Mouse (Mus musculus) midbrain, embryonic 12.5 days (tissue): ENCODE results near the gene Fam222b. TPM values are rescaled to one million over a fixed set of nuclear protein-coding genes. Genes with fewer than 3 reads are reported as not detected.
"Not testable (repeated sequence)": the region's sequence is repeated elsewhere in the genome, so short reads cannot be mapped to it uniquely, and the experiment has no call there.

Source experiments
- ATAC-seq: fragments of 200-750 bp; cut with Nextera tagmentation; 2 replicates; pipeline ENCODE4 v1.8.0; 2017; ENCODE audit warnings: low read depth, moderate TSS enrichment, moderate library complexity; ENCODE audit not compliant: low FRiP score
- H3K27ac ChIP-seq: fragments of 300-500 bp; sonication (generic); replicated peaks from 2 replicates; pipeline ENCODE4 v1.5.1; 2016; ENCODE audit warnings: mild to moderate bottlenecking
- H3K27me3 ChIP-seq: fragments of 300-500 bp; sonication (generic); 2 replicates; pipeline ENCODE4 v1.6.1; 2016; ENCODE audit warnings: mild to moderate bottlenecking
- H3K36me3 ChIP-seq: fragments of 300-500 bp; sonication (generic); 2 replicates; pipeline ENCODE4 v1.6.1; 2016
- H3K4me1 ChIP-seq: fragments of 300-500 bp; sonication (generic); 2 replicates; pipeline ENCODE4 v1.6.1; 2016
- H3K4me2 ChIP-seq: fragments of 300-500 bp; sonication (generic); replicated peaks from 2 replicates; pipeline ENCODE4 v1.6.1; 2016; ENCODE audit warnings: mild to moderate bottlenecking, moderate library complexity
- H3K4me3 ChIP-seq: fragments of 300-500 bp; sonication (generic); 2 replicates; pipeline ENCODE4 v1.5.1; 2016; ENCODE audit warnings: mild to moderate bottlenecking
- H3K9ac ChIP-seq: fragments of 300-500 bp; sonication (generic); replicated peaks from 2 replicates; pipeline ENCODE4 v1.6.1; 2016; ENCODE audit warnings: mild to moderate bottlenecking, moderate library complexity
- H3K9me3 ChIP-seq: fragments of 300-500 bp; sonication (generic); 2 replicates; pipeline ENCODE4 v1.6.1; 2016; ENCODE audit warnings: mild to moderate bottlenecking
- WGBS: fragments of 180-500 bp; shearing (Covaris S2); methylation state at CpG from one replicate; pipeline ENCODE4 v1.1.7; 2016; 5-methylcytosine and 5-hydroxymethylcytosine counted together
- polyA plus RNA-seq: library from polyadenylated mRNA; unstranded; fragments of >200 nt; fragmentation: Nextera tagmentation; extraction: Ambion mirVana; gene quantifications from 2 replicates; pipeline ENCODE4 v1.2.1, GENCODE M21; 2016

Fam222b gene
- polyA plus RNA-seq: 24.9 and 27.4 TPM in 2 replicates

DNA sequence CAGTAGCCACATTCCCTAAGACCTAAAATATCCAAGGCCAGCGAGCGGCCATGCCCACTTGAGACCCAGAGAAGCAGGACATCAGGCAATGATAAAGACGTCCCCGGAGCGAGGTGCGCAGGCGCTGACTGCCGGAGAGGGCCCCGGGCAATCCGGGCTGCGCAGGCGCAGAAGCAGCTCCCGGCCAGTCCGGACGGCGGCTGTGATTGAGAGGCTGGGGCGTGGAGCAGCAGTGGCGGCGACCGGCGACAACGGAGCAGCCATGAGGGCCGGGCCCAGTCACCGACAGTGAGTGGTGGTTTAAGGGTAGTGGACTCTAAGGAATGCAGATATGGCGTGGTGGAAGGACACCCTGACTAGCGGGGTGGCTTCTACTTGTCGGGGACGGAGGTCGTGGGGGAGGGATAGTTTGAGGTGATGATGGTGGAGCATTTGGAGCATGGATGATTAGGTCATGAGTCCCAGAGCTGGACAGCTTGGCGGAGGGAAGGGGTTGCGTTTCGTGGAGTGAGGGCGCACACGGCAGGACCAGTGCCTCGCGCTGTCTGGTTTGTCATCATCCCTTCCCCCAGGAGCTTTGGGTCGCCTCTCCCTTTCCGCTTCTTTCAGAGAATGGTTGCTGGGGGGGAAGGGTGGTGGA, at the start of gene Fam222b:
Fam222b (plus strand) TSS at position 157 of the 640 bp plus-strand sequence.
- Histone ChIP-seq H3K36me3 (no peaks in the 10 kb centered on the region), H3K27me3 (0 out of 2 replicates have a peak, but pooled peaks cover 3% of the 10 kb centered on the region), H3K4me3 (peak within 1 kb of the TSS; percentile 80), H3K4me1 (peaks cover 24% of the 10 kb centered on the region), H3K4me2 (peak within 1 kb of the TSS; percentile 86), H3K27ac (peak within 1 kb of the TSS; percentile 83), H3K9me3 (no peaks in the 10 kb centered on the region), H3K9ac (peak within 1 kb of the TSS; percentile 87)
- under 1% methylated on average over 38 of the region's 38 CpGs for WGBS
- peak; percentile 90 for ATAC-seq

DNA sequence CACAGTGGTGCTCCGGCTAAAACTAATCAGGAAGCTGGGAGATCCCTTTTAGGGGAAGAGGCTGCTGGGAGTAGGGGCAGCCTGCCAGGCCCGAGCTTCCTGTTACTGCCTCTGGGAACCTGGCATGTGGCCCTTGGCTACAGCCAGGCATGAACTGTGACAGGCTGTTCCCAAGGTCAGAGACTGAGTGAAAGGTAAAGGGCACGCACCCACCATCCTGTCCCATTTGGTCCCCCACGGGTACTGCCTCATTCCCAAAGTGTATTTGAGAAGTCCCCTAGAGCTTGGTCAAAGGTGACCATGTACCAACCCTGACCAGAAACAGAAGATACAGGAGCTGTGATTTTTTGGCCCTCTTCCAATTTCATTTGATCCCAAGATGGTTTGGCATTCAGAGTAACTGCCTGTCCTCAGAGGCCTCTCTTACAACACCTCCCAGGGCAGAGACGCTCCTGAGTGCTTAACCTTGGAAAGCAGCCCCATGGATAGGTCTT, 49.7 kb upstream of the Fam222b start:
- H3K9ac ChIP-seq: no peak overlapping the region
- no peaks in the 10 kb centered on the region for H3K9me3 ChIP-seq
- no peak for ATAC-seq
- H3K4me3 ChIP-seq: no peak overlapping the region
- no peaks in the 10 kb centered on the region for H3K27me3 ChIP-seq
- no peaks in the 10 kb centered on the region for H3K4me1 ChIP-seq
- WGBS: 90% methylated on average over 5 of the region's 5 CpGs
- H3K36me3 ChIP-seq: peaks cover 34% of the 10 kb centered on the region; the same call in 1 of the 2 replicates
- no peak overlapping the region for H3K27ac ChIP-seq
- no peak overlapping the region for H3K4me2 ChIP-seq

DNA sequence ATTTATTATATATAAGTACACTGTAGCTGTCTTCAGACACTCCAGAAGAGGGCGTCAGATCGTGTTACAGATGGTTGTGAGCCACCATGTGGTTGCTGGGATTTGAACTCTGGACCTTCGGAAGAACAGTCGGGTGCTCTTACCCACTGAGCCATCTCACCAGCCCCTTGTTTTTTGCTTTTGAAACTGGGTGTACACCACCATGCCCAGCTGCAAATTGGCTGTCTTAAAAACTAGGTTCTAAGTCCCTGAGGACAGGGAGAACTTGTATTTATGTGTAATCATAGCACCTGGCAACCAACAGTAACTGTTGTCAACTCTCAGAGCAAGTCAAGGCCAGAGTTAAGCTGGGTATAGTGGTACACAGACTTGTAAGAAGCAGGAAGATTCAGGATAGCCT, 45.8 kb upstream of the Fam222b start:
- not testable (repeated sequence) for H3K9ac ChIP-seq, H3K4me3 ChIP-seq, ATAC-seq, H3K9me3 ChIP-seq, H3K4me2 ChIP-seq, H3K27ac ChIP-seq, H3K27me3 ChIP-seq, H3K4me1 ChIP-seq
- peaks cover 31% of the 10 kb centered on the region for H3K36me3 ChIP-seq
- 94% methylated on average over 4 of the region's 4 CpGs for WGBS

DNA sequence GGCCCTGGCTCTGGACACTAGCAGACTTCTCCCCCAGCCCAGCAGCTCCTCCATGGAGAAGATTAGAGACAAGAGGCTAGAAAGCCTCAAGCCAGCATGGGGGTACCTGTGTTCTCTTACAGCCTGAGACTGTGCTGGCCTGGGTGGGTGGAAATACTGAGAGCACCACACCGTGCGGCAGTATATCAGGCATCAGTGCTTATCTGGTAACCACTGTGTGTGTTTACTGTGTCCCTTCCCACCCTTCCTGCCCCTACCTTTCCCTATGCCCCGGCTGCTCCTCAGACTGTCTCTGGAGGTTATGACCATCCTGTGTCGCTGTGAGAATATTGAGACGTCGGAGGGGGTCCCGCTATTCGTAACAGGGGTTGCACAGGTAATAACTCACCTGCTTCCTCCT, 41.4 kb upstream of the Fam222b start:
- Histone ChIP-seq H3K27ac (no peak overlapping the region), H3K4me1 (no peaks in the 10 kb centered on the region), H3K27me3 (no peaks in the 10 kb centered on the region), H3K4me3 (no peak overlapping the region), H3K36me3 (peaks cover 60% of the 10 kb centered on the region), H3K9ac (no peak overlapping the region), H3K4me2 (no peak overlapping the region), H3K9me3 (no peaks in the 10 kb centered on the region)
- no peak for ATAC-seq
- WGBS: 95% methylated on average over 8 of the region's 8 CpGs

DNA sequence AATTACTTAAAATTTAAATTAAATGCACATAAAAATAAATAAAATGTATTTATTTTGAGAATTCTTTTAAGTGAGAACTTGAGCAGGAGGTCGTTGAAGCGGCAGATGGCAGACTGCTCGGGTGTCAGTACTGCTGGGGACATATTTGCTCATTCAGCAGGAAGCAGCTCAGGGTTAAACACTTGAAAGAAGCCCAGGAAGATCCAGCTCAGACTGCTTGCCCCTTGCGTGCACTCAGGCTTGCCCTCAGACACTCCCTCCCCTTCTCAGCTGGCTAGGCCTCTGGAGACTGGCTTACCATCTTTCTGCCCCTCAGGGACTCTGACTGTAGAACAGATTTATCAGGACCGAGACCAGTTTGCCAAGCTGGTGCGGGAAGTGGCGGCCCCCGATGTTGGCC, 37.5 kb upstream of the Fam222b start:
- Histone ChIP-seq H3K9me3 (no peaks in the 10 kb centered on the region), H3K27ac (no peak overlapping the region), H3K4me2 (no peak overlapping the region), H3K36me3 (peaks cover 69% of the 10 kb centered on the region), H3K27me3 (no peaks in the 10 kb centered on the region), H3K4me1 (0 out of 2 replicates have a peak, but pooled peaks cover 2% of the 10 kb centered on the region), H3K9ac (no peak overlapping the region), H3K4me3 (no peak overlapping the region)
- WGBS: 76% methylated on average over 8 of the region's 8 CpGs
- no peak for ATAC-seq

DNA sequence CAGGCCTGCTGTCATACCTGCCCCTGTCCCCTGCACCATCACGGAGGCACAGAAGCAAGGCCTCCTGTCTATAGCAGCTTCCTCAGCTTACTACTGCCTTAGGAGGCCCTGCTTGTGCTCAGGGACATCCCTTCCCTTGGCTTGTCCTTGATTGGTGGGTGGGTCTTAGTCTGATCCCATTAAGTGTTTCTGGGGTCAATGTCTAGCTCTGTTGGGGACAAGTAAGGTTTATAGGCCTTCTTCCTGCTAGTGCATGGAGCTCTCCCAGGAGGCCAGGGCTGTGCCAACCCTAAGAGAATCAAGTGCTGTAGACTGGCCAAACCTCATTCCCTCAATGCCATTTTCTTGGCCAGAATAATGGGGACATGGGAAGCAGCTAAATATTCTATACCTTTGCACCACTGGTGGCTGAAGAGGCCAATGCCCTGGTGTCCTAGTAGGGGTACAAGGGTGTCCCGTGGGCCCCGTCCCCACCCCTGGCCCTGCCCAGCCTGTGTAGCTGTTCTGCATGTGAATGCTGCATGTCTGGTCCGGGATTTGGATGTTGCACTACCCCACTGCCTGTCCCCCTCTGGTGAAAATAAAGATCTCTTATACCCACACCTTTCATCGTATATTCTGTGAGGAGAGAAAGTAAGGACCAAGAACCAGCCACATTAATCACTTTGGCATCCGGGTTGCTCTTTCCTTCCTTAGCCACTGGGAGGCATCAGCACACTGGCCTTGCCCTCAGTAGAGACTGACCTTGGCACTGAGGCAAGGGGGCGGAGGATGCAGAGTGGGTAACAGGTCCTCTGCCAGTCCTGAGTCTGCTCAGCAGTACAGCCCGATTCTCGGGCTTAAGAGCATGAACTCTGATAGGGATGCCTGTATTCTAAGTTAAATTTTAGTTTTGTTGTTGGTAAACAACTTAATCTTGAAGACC, 34.4 kb upstream of the Fam222b start:
- ATAC-seq: no peak
- peaks cover 47% of the 10 kb centered on the region for H3K36me3 ChIP-seq
- no peaks in the 10 kb centered on the region for H3K9me3 ChIP-seq
- H3K27me3 ChIP-seq: no peaks in the 10 kb centered on the region
- no peak overlapping the region for H3K27ac ChIP-seq
- H3K9ac ChIP-seq: no peak overlapping the region
- 0 out of 2 replicates have a peak, but pooled peaks cover 4% of the 10 kb centered on the region for H3K4me1 ChIP-seq
- 65% methylated on average over 9 of the region's 9 CpGs for WGBS
- no peak overlapping the region for H3K4me3 ChIP-seq
- no peak overlapping the region for H3K4me2 ChIP-seq

DNA sequence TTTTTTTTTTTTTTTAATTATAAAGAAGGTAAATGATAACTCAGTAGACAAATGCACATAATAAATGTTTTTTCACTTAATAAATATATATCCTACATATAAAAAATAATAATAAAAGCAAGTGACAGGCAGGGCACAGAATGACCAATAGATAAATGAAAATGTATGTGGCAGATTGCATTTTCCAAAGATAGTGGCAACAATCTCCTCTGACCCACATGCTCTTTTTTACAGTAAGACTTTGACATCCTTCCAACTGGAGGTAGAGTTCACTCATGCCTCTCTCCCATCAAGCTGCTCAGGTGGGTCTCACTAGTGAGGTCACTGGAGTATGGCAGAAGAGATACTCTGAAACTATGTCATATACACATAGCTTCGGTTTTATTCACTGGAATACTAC, 31.9 kb upstream of the Fam222b start:
- Histone ChIP-seq H3K9me3 (no peaks in the 10 kb centered on the region), H3K27ac (no peak overlapping the region)
- WGBS: 84% methylated on average over 1 of the region's 1 CpGs

DNA sequence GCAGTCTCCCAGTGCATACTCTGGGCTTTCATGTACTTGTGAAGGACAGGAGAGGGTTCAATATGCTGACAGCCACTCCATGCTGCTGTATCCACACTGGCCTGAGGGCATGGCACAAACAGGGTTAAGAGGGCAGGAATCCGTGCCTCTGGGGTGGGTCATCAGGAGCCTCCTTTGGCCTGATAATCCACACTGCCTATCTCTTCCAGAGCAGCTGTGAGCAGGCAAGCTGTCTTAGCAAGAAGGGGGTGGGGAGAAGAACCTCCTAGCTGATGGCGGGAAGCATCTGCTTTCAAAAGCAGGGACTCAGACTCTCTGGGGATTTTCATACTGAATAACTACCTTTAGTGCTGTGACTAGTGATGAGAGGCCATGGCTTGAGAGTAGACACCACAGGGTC, 28.6 kb upstream of the Fam222b start:
- H3K9ac ChIP-seq: no peak overlapping the region
- 47% methylated on average over 2 of the region's 2 CpGs for WGBS
- ATAC-seq: no peak

More for the DNA sequence above, 31.9 kb upstream of the Fam222b start:
- no peaks in the 10 kb centered on the region for H3K27me3 ChIP-seq
- H3K9ac ChIP-seq: no peak overlapping the region
- H3K4me2 ChIP-seq: no peak overlapping the region
- H3K4me3 ChIP-seq: no peak overlapping the region
- no peak for ATAC-seq
- H3K36me3 ChIP-seq: peaks cover 26% of the 10 kb centered on the region
- H3K4me1 ChIP-seq: 0 out of 2 replicates have a peak, but pooled peaks cover 4% of the 10 kb centered on the region

DNA sequence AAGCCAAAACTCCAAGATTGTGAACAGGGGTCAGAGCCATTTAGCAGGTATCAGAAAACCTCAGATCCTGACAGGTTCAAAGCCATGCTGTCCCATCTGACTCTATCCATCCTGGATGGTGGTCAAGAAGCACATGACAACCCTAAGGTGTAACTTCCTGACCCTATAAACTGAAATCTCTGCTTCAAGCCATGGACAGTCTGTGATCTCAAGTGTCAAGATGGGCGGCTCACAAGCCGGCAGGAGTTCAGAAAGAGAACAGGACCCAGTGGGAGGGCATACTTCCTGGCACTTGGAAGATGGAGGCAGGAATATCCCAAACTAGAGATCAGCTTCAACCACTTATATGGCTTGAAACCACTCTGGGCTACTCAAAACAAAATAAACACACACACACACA, 27.8 kb upstream of the Fam222b start:
- Histone ChIP-seq H3K9me3 (no peaks in the 10 kb centered on the region), H3K27me3 (no peaks in the 10 kb centered on the region), H3K36me3 (peaks cover 3% of the 10 kb centered on the region; the same call in 1 of the 2 replicates), H3K4me3 (no peak overlapping the region), H3K4me2 (no peak overlapping the region), H3K27ac (no peak overlapping the region), H3K9ac (no peak overlapping the region), H3K4me1 (0 out of 2 replicates have a peak, but pooled peaks cover 4% of the 10 kb centered on the region)
- WGBS: 65% methylated on average over 2 of the region's 2 CpGs
- ATAC-seq: no peak

More for the DNA sequence above, 28.6 kb upstream of the Fam222b start:
- Histone ChIP-seq H3K27me3 (no peaks in the 10 kb centered on the region), H3K4me2 (no peak overlapping the region), H3K36me3 (no peaks in the 10 kb centered on the region), H3K9me3 (no peaks in the 10 kb centered on the region), H3K4me3 (no peak overlapping the region), H3K4me1 (0 out of 2 replicates have a peak, but pooled peaks cover 4% of the 10 kb centered on the region), H3K27ac (no peak overlapping the region)

DNA sequence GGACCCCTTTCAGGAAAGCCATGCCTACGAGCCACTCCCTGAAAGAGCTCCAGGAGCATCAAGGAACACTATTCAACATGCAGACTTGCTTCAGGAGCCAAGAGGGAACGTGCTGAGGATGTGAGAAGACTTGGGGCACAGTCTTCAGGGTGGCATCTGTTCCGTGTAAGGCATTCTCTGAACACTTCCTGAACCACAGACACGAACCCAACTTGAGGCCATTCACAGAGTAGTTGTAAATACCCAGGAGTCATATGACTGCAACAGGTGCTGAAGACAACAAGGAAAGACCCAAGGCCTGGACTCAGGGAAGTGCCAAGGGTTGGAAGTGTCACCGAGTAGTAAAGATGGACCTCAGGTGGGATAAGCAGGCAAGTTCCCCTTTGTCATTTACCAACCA, 26.9 kb upstream of the Fam222b start:
- H3K4me3 ChIP-seq: no peak overlapping the region
- peaks cover 11% of the 10 kb centered on the region; the same call in 1 of the 2 replicates for H3K36me3 ChIP-seq
- no peak for ATAC-seq
- no peak overlapping the region for H3K4me2 ChIP-seq
- WGBS: 79% methylated on average over 5 of the region's 5 CpGs
- H3K9ac ChIP-seq: no peak overlapping the region
- H3K4me1 ChIP-seq: no peaks in the 10 kb centered on the region
- no peaks in the 10 kb centered on the region for H3K9me3 ChIP-seq
- H3K27ac ChIP-seq: no peak overlapping the region
- H3K27me3 ChIP-seq: no peaks in the 10 kb centered on the region

DNA sequence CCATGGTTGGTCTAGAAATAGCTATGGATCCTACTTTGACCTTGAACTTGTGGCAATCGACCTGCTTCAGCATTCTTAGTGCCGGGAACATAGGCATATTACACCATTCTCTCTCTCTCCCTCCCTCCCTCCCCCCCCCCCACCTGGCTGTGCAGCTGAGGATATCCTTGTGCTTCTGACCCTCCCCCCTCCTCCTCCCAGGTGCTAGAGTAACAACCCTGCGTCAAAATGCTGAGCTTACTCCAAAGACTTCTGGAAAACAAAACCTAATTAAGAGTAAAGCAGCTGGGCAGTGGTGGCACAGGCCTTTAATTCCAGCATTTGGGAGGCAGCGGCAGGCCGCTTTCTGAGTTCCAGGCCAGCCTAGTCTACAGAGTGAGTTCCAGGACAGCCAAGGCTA, 25.3 kb upstream of the Fam222b start:
- no peak for ATAC-seq
- no peak overlapping the region for H3K4me2 ChIP-seq
- peaks cover 26% of the 10 kb centered on the region for H3K36me3 ChIP-seq
- 87% methylated on average over 5 of the region's 5 CpGs for WGBS
- no peaks in the 10 kb centered on the region for H3K4me1 ChIP-seq
- H3K9ac ChIP-seq: no peak overlapping the region
- H3K27me3 ChIP-seq: no peaks in the 10 kb centered on the region
- no peak overlapping the region for H3K4me3 ChIP-seq
- H3K9me3 ChIP-seq: no peaks in the 10 kb centered on the region
- H3K27ac ChIP-seq: no peak overlapping the region

DNA sequence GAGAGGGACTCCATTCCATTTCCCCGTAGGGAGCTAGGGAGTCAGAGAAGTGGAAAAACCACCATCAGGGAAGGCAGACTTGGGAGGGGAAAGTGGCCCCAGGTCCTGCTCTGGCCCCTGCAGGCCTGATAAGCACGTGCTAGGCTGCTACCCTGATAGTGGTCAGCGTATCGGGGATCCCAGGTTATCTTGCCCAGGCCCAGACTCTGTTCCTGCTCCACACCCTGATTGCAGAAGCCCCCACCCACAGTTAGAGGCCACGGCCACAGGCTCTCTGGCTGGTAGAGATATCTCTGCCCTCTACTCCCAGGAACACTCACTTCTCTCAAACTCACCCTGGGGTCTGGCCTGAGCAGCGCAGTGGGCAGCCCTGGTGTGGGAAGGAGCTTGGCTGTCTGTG, 24.8 kb upstream of the Fam222b start:
- no peaks in the 10 kb centered on the region for H3K4me1 ChIP-seq
- no peak overlapping the region for H3K9ac ChIP-seq
- no peaks in the 10 kb centered on the region for H3K27me3 ChIP-seq
- 87% methylated on average over 6 of the region's 6 CpGs for WGBS
- H3K9me3 ChIP-seq: no peaks in the 10 kb centered on the region
- no peak overlapping the region for H3K4me3 ChIP-seq
- no peak overlapping the region for H3K4me2 ChIP-seq
- H3K27ac ChIP-seq: no peak overlapping the region
- peaks cover 31% of the 10 kb centered on the region for H3K36me3 ChIP-seq
- ATAC-seq: no peak
